Mouse (Mus musculus) adrenal gland (tissue): ENCODE data around the gene Fyco1.
"Not testable (repeated sequence)": the region's sequence is repeated elsewhere in the genome, so short reads cannot be mapped to it uniquely, and the experiment has no call there.

Source experiments
- intact Hi-C: fragments of 180-260 bp; cut with DNase I; formaldehyde crosslinking; loops from one replicate; pipeline ENCODE4 v1.15.1; 2025

Gene Fyco1

DNA sequence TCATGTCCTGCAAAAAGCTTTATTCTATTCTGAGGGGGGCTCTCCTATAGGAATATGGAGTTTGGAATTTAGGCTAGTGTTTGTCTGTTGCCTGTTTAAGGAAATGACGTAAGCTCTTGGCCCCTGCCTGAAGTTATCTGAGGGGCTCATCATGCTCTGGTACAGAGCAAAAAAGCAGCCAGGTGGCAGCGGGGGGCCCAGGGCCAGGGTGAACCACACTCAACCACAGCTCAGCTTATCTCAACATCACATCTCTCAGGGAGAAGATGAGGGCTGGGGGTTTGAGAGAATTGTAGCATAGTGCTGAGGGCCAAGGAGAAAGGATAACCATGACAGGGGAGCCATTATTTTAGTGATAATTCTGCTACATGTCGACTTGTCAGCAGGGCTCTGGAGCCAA lies 94.9 kb downstream of the Fyco1 start:
- intact Hi-C loops = no loop called here

DNA sequence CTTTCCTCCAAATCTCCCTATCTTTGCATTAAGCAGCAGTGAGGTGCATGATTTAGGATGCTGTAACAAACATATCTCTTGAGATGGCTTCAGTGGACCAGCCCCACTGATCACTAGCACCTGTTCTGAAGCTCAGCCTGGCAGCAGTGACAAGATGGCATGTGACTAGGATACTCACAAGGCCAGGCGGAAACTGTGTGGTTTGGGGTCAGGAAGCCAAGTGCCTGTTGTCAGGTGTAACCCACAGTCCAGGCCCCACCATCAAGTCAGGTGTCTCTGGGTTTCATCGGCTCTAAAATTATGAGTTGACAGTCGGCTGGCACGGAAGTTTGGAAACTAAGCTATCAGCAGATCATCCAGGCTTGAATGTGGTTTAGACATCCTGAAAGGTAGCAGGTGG lies 97.4 kb downstream of the Fyco1 start:
- intact Hi-C loops = no loop called here

DNA sequence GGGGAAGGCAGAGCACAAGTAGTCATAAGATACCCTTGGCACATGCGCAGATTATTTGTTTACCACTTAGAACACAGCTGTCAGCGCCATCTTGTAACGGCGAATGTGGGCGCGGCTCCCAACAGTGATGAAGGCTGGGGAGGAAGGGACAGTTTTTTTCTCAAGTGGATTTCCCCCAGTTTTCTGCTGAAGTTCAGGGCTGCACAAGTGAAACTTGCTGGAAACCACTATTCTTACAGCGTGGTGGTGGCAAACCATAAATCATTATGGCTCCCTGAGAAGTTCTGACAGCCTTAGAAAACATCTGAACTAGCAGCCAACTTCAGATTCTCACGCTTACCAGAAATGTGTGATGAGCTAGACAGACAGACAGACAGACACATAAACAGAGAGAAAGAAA lies 102.0 kb downstream of the Fyco1 start:
- intact Hi-C loops = not testable (repeated sequence)

DNA sequence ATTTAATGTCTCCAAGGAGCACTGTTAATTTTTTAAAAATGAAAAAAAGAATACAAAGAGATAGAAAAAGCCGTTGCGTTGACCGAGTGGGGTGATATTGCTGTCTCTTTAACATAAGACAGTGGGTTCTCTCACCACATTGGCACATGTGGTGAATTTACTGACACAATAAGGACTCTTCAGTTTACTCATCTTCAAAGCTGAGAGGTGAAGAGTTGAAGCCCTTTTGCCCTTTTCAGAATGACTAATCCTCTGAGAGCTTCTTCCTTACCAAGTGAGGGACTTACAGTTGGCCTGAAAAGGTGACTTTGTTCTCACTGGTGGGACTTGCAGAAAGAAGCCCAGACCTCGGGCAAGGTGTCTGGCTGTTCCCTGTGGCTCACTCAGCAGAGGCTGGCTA lies 110.9 kb downstream of the Fyco1 start:
- intact Hi-C loops = no loop called here
